Mouse (Mus musculus) frontal cortex, postnatal 14 days (tissue): Measurements from ENCODE around the gene Vmn1r149.
"Not testable (repeated sequence)": the region's sequence is repeated elsewhere in the genome, so short reads cannot be mapped to it uniquely, and the experiment has no call there.

Experiments
- DNase-seq, 2 experiments: peaks; one replicate each; pipeline ENCODE4 v3.0.0; 2022; ENCODE audit warnings: low spot score in 2 of 2

Gene Vmn1r149

DNA sequence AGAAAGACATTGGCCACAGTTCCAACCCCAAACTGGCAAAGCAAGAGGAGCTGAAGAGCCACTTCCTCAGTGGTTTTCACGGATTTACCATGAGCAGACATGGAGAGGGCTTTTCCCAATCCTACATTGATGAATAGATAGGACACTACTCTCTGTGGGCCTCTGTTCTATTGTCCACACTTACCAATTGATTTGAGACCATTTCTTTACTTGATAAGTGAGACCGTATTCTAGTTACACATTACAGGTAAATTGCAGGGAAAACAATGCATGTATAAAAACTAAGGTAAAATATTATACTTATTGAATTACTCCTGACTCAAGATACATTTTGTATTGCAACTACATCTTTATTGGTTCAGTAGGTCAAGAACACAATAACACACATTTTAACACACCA is at the start of gene Vmn1r149:
Gene Vmn1r149, minus strand, starts transcription at position 101 of the 400 bp plus-strand sequence.
- DNase-seq, result not testable (repeated sequence)

DNA sequence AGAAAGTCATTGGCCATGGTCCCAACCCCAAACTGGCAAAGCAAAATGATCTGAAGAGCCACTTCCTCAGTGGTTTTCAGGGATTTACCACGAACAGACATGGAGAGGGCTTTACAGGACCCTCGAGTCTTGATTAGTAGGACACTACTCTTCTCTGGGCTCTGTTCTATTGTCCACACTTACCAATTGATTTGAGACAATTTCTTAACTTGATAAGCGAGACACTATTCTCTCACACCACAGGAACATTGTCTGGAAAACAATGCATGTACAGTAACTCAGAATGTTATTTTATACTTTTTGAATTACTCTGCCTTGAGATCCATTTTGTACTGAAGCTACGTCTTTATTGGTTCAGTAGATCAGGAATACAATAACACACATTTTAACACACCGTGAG is 25.9 kb upstream of the Vmn1r149 start, which contains the start of gene Gm10665:
Gene Gm10665, minus strand, starts transcription at position 101 of the 400 bp plus-strand sequence.
- DNase-seq, result not testable (repeated sequence)

GRCm38 (mm10) chr7:22413283-22413682 is 24.7 kb downstream of the Vmn1r149 start, which contains the start of gene Vmn1r148:
Vmn1r148 (plus strand) TSS chr7:22413583.
- not testable (repeated sequence) for DNase-seq
